Mouse (Mus musculus): ENCODE measurements around the gene Prr15.

GRCm38 (mm10) chr6:54284167-54284711, 41.4 kb upstream of the Prr15 start:
- TF ChIP-seq CTCF (IDR thresholded peaks at IDR 0.05; ENCODE audit: low read depth, low read length) (no peak), POLR2A (IDR thresholded peaks at IDR 0.05; ENCODE audit: extremely low read depth, insufficient read depth, low read length) (no peak)
